Mouse (Mus musculus) midbrain, postnatal 0 days (tissue): ENCODE measurements around the gene Fscn1. TPM values are rescaled to one million over a fixed set of nuclear protein-coding genes. Genes with fewer than 3 reads are reported as not detected.

Source experiments
- ATAC-seq: fragments of 200-750 bp; cut with Nextera tagmentation; 2 replicates; pipeline ENCODE4 v1.8.0; 2017; ENCODE audit warnings: moderate number of reproducible peaks, mild to moderate bottlenecking, moderate TSS enrichment, moderate library complexity; ENCODE audit not compliant: low FRiP score
- DNase-seq: peaks from one replicate; pipeline ENCODE4 v3.0.0-alpha.2; 2015; ENCODE audit warnings: low spot score
- H3K27ac ChIP-seq: fragments of 300-500 bp; sonication (generic); 2 replicates; pipeline ENCODE4 v1.5.1; 2014; ENCODE audit warnings: low read depth, mild to moderate bottlenecking, low read length, mixed read lengths
- H3K27me3 ChIP-seq: fragments of 300-500 bp; sonication (generic); 2 replicates; pipeline ENCODE4 v1.6.1; 2014; ENCODE audit warnings: low read length, control low read depth, mixed read lengths; ENCODE audit not compliant: insufficient read depth
- H3K36me3 ChIP-seq: fragments of 300-500 bp; sonication (generic); 2 replicates; pipeline ENCODE4 v1.6.1; 2014; ENCODE audit warnings: low read length, control low read depth, mixed read lengths; ENCODE audit not compliant: insufficient read depth
- H3K4me1 ChIP-seq: fragments of 300-500 bp; sonication (generic); 2 replicates; pipeline ENCODE4 v1.6.1; 2014; ENCODE audit warnings: mild to moderate bottlenecking, control low read depth, antibody characterized with exemption, low read length, mixed read lengths; ENCODE audit not compliant: insufficient read depth
- H3K4me2 ChIP-seq: fragments of 300-500 bp; sonication (generic); 2 replicates; pipeline ENCODE4 v1.6.1; 2014; ENCODE audit warnings: low read depth, mild to moderate bottlenecking, low read length, mixed read lengths; ENCODE audit not compliant: poor library complexity, severe bottlenecking
- H3K4me3 ChIP-seq: fragments of 300-500 bp; sonication (generic); 2 replicates; pipeline ENCODE4 v1.5.1; 2014; ENCODE audit warnings: low read depth, mild to moderate bottlenecking, low read length, moderate library complexity
- H3K9ac ChIP-seq: fragments of 300-500 bp; sonication (generic); replicated peaks from 2 replicates; pipeline ENCODE4 v1.6.1; 2014; ENCODE audit warnings: mild to moderate bottlenecking, low read length, moderate library complexity, mixed read lengths; ENCODE audit not compliant: poor library complexity, severe bottlenecking
- H3K9me3 ChIP-seq: fragments of 300-500 bp; sonication (generic); 2 replicates; pipeline ENCODE4 v1.6.1; 2016; ENCODE audit warnings: low read length, control low read depth
- CTCF ChIP-seq: IDR thresholded peaks from 2 replicates; pipeline ENCODE4 v1.5.1; 2016; ENCODE audit warnings: antibody characterized with exemption, mild to moderate bottlenecking
- WGBS: fragments of 180-500 bp; shearing (Covaris S2); extraction: QIAGEN DNeasy Blood & Tissue Kit; methylation state at CpG from one replicate; pipeline ENCODE4 v1.1.7; 2014; 5-methylcytosine and 5-hydroxymethylcytosine counted together
- polyA plus RNA-seq: library from polyadenylated mRNA; unstranded; fragments of >200 nt; fragmentation: Nextera tagmentation; extraction: Ambion mirVana; gene quantifications from 2 replicates; pipeline ENCODE4 v1.2.1, GENCODE M21; 2015
- total RNA-seq: library from RNA; depleted of rRNA; stranded (reverse); fragments of >200 nt; gene quantifications from 2 replicates; pipeline ENCODE4 v1.2.3, GENCODE M21; 2014

Gene Fscn1
- total and polyA plus RNA-seq, 2 experiments from 2014 or later: 504 to 616 TPM

GRCm38 (mm10) chr5:142974598-142975121, 14.5 kb downstream of the Fscn1 start:
- Histone ChIP-seq H3K4me1 (no peaks in the 10 kb centered on the region), H3K36me3 (peaks cover 38% of the 10 kb centered on the region), H3K4me2 (peak overlapping the region; percentile 22), H3K4me3 (no peak overlapping the region), H3K27ac (0 out of 2 replicates have a peak overlapping the region, but pooled peaks have one; percentile 18), H3K9ac (0 out of 2 replicates have a peak overlapping the region, but pooled peaks have one; percentile 29), H3K9me3 (no peaks in the 10 kb centered on the region), H3K27me3 (no peaks in the 10 kb centered on the region)
- ATAC-seq (peak; percentile 69), DNase-seq (peak; percentile 89)
- no peak for TF ChIP-seq CTCF
- WGBS: 8% methylated on average over 18 of the region's 18 CpGs

- peaks cover 19% of the 10 kb centered on the region for H3K36me3 ChIP-seq
- ATAC-seq (no peak), DNase-seq (peak; percentile 59)
- no peaks in the 10 kb centered on the region for H3K9me3 ChIP-seq
- H3K4me2 ChIP-seq: no peak overlapping the region
- no peak for TF ChIP-seq CTCF
- no peak overlapping the region for H3K27ac ChIP-seq
- H3K4me3 ChIP-seq: no peak overlapping the region
- no peaks in the 10 kb centered on the region for H3K27me3 ChIP-seq
- no peak overlapping the region for H3K9ac ChIP-seq
- WGBS: 60% methylated on average over 5 of the region's 5 CpGs
- no peaks in the 10 kb centered on the region for H3K4me1 ChIP-seq
Observed at GRCm38 (mm10) chr5:142976516-142976915, 16.4 kb downstream of the Fscn1 start.

- WGBS: 83% methylated on average over 16 of the region's 16 CpGs
- DNase-seq: no peak
- ATAC-seq: no peak
Observed at GRCm38 (mm10) chr5:142982046-142982801, 22.1 kb downstream of the Fscn1 start.

GRCm38 (mm10) chr5:142983174-142983573, 23.0 kb downstream of the Fscn1 start:
- no peaks in the 10 kb centered on the region for H3K27me3 ChIP-seq
- H3K9ac ChIP-seq: no peak overlapping the region
- H3K36me3 ChIP-seq: no peaks in the 10 kb centered on the region
- DNase-seq: no peak
- no peak for ATAC-seq
- 66% methylated on average over 8 of the region's 8 CpGs for WGBS
- H3K9me3 ChIP-seq: no peaks in the 10 kb centered on the region
- no peak overlapping the region for H3K27ac ChIP-seq
- H3K4me1 ChIP-seq: no peaks in the 10 kb centered on the region
- H3K4me3 ChIP-seq: no peak overlapping the region
- no peak for TF ChIP-seq CTCF
- H3K4me2 ChIP-seq: no peak overlapping the region

More at GRCm38 (mm10) chr5:142982046-142982801, 22.1 kb downstream of the Fscn1 start:
- Histone ChIP-seq H3K36me3 (no peaks in the 10 kb centered on the region), H3K27me3 (no peaks in the 10 kb centered on the region), H3K9me3 (no peaks in the 10 kb centered on the region), H3K4me3 (no peak overlapping the region), H3K27ac (no peak overlapping the region), H3K4me2 (no peak overlapping the region), H3K9ac (no peak overlapping the region), H3K4me1 (no peaks in the 10 kb centered on the region)
- no peak for TF ChIP-seq CTCF

GRCm38 (mm10) chr5:142984271-142984670, 24.1 kb downstream of the Fscn1 start:
- Histone ChIP-seq H3K27ac (no peak overlapping the region), H3K4me3 (no peak overlapping the region), H3K27me3 (no peaks in the 10 kb centered on the region), H3K36me3 (no peaks in the 10 kb centered on the region), H3K9me3 (no peaks in the 10 kb centered on the region), H3K4me2 (no peak overlapping the region), H3K9ac (no peak overlapping the region), H3K4me1 (no peaks in the 10 kb centered on the region)
- DNase-seq (no peak), ATAC-seq (no peak)
- no peak for TF ChIP-seq CTCF
- WGBS: 69% methylated on average over 10 of the region's 10 CpGs

- TF ChIP-seq CTCF: no peak
- H3K27me3 ChIP-seq: no peaks in the 10 kb centered on the region
- no peaks in the 10 kb centered on the region for H3K4me1 ChIP-seq
- H3K9ac ChIP-seq: no peak overlapping the region
- 65% methylated on average over 5 of the region's 5 CpGs for WGBS
- H3K36me3 ChIP-seq: peaks cover 22% of the 10 kb centered on the region
- H3K27ac ChIP-seq: no peak overlapping the region
- no peak overlapping the region for H3K4me3 ChIP-seq
- peak; percentile 75 for DNase-seq
- no peak overlapping the region for H3K4me2 ChIP-seq
- no peaks in the 10 kb centered on the region for H3K9me3 ChIP-seq
- no peak for ATAC-seq
Observed at GRCm38 (mm10) chr5:142988520-142988919, 28.4 kb downstream of the Fscn1 start.
